8 mouse cellular contexts compared by ENCODE assay signal in the genomic region with DNA sequence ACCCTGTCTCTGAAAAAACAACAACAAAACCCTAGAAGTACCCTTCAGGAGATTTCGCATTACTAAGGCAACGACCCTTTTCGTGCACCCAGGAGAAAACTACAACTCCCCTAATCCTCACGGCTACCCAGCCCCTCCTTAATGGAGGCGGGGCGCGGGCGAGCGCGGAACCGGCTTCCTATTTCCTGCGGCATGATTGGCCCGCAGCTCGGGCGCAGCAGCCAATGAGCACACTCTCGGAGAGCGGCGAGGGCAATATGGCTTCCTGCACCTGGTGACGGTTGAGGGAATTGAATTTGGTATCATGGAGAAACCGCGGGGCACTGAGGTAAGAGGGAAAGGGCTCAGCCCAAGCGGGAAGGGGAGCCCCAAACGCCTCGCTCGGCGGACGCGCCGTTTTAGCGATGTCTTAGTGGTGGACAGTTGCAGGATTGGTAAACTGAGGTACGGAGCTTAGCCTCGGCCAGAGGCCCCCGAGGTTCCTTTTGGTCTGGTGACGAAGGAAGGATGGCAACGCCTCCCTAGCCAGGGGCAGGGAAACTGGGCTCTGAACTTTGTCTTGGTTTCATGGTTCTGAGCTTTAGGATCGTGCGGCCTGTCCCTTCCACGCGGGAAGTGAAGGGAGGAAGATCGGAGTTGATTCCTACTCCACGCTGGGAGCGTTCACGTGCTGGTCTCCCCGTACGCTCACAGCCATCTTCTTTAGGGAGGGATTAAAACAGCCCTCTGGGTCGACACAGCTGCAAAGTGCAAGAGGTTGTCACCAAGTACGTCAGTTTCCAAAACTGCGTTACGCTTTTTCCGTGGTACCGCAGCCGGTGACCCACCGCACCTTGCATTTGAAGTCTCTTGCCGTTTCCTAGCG. TPM values are rescaled to one million over a fixed set of nuclear protein-coding genes. Genes with fewer than 3 reads are reported as not detected.
DNase-seq lines count a peak whose midpoint lies in the region; ATAC-seq and TF ChIP-seq lines count a peak whose summit lies in the region.

Gene L3mbtl2, plus strand, starts transcription at position 193 of the 865 bp plus-strand sequence.

- peak; percentile 98 for ATAC-seq in heart, embryonic 15.5 days (replicated peaks; ENCODE audit: insufficient number of reproducible peaks, insufficient read depth, low FRiP score, low read depth)
- ATAC-seq in liver, embryonic 14.5 days (ENCODE audit: insufficient read depth): peak; percentile 99
- peak; percentile 95 for ATAC-seq in neural tube, embryonic 11.5 days (ENCODE audit: insufficient read depth, low FRiP score, low TSS enrichment)
- ATAC-seq in stomach, postnatal 0 days (ENCODE audit: low FRiP score, low TSS enrichment): peak; percentile 99

- peak within 1 kb of the TSS; percentile 93 for H3K4me3 ChIP-seq in forebrain, embryonic 10.5 days
- H3K4me3 ChIP-seq in heart, embryonic 15.5 days: peak within 1 kb of the TSS; percentile 68
- peak within 1 kb of the TSS; percentile 86 to 95 for H3K4me3 ChIP-seq in liver, embryonic 14.5 days (ENCODE audit: insufficient read depth in 1 of 2, low read depth in 2 of 2, low read length in 2 of 2)
- H3K4me3 ChIP-seq in neural tube, embryonic 11.5 days (ENCODE audit: low read depth, low read length): peak within 1 kb of the TSS; percentile 74
- H3K4me3 ChIP-seq in stomach, postnatal 0 days (ENCODE audit: low read depth, low read length): peak within 1 kb of the TSS; percentile 74

- H3K4me1 ChIP-seq in forebrain, embryonic 10.5 days: peaks cover 10% of the 10 kb centered on the region
- peaks cover 7% of the 10 kb centered on the region for H3K4me1 ChIP-seq in heart, embryonic 15.5 days (replicated peaks)
- H3K4me1 ChIP-seq in liver, embryonic 14.5 days (replicated peaks; ENCODE audit: control insufficient read depth in 2 of 2, insufficient read depth in 2 of 2, low read length in 1 of 2): peaks cover 5 to 11% of the 10 kb centered on the region in 2 experiments
- peaks cover 3% of the 10 kb centered on the region; the same call in 1 of the 2 replicates for H3K4me1 ChIP-seq in neural tube, embryonic 11.5 days (ENCODE audit: control insufficient read depth, insufficient read depth, low read length)
- H3K4me1 ChIP-seq in stomach, postnatal 0 days (replicated peaks; ENCODE audit: control insufficient read depth, insufficient read depth): peaks cover 4% of the 10 kb centered on the region; the same call in 1 of the 2 replicates

- 1% methylated on average over 55 of the region's 55 CpGs for WGBS in forebrain, embryonic 10.5 days
- WGBS in heart, embryonic 15.5 days: under 1% methylated on average over 55 of the region's 55 CpGs
- under 1% methylated on average over 55 of the region's 55 CpGs for WGBS in liver, embryonic 14.5 days (ENCODE audit: insufficient replicate concordance)
- under 1% methylated on average over 55 of the region's 55 CpGs for WGBS in neural tube, embryonic 11.5 days
- WGBS in stomach, postnatal 0 days: under 1% methylated on average over 53 of the region's 55 CpGs

- H3K27me3 ChIP-seq in forebrain, embryonic 10.5 days (ENCODE audit: poor library complexity, severe bottlenecking): no peaks in the 10 kb centered on the region
- H3K27me3 ChIP-seq in heart, embryonic 15.5 days: no peaks in the 10 kb centered on the region
- no peaks in the 10 kb centered on the region for H3K27me3 ChIP-seq in liver, embryonic 14.5 days (ENCODE audit: control insufficient read depth, insufficient read depth, low read length)
- H3K27me3 ChIP-seq in neural tube, embryonic 11.5 days (ENCODE audit: control insufficient read depth, insufficient read depth, low read length): no peaks in the 10 kb centered on the region
- no peaks in the 10 kb centered on the region for H3K27me3 ChIP-seq in stomach, postnatal 0 days (ENCODE audit: control insufficient read depth, insufficient read depth, low read length)

- peak within 1 kb of the TSS; percentile 63 for H3K9ac ChIP-seq in heart, embryonic 15.5 days
- peak within 1 kb of the TSS; percentile 89 for H3K9ac ChIP-seq in liver, embryonic 14.5 days (replicated peaks)
- peak within 1 kb of the TSS; percentile 59 for H3K9ac ChIP-seq in neural tube, embryonic 11.5 days (ENCODE audit: low read length)
- peak within 1 kb of the TSS; percentile 68 for H3K9ac ChIP-seq in stomach, postnatal 0 days (ENCODE audit: low read length)

- no peaks in the 10 kb centered on the region for H3K9me3 ChIP-seq in forebrain, embryonic 10.5 days
- H3K9me3 ChIP-seq in heart, embryonic 15.5 days (replicated peaks): no peaks in the 10 kb centered on the region
- H3K9me3 ChIP-seq in liver, embryonic 14.5 days (ENCODE audit: control insufficient read depth, low read length): no peaks in the 10 kb centered on the region
- H3K9me3 ChIP-seq in neural tube, embryonic 11.5 days (ENCODE audit: control insufficient read depth, low read length): no peaks in the 10 kb centered on the region
- H3K9me3 ChIP-seq in stomach, postnatal 0 days (ENCODE audit: control insufficient read depth, low read length): no peaks in the 10 kb centered on the region

- H3K27ac ChIP-seq in forebrain, embryonic 10.5 days: peak within 1 kb of the TSS; percentile 87
- H3K27ac ChIP-seq in heart, embryonic 15.5 days: 0 out of 2 replicates have a peak within 1 kb of the TSS, but pooled peaks have one; percentile 26
- H3K27ac ChIP-seq in liver, embryonic 14.5 days: peak within 1 kb of the TSS; percentile 45
- no peak within 1 kb of the TSS for H3K27ac ChIP-seq in neural tube, embryonic 11.5 days (ENCODE audit: low read depth, low read length)
- peak within 1 kb of the TSS; percentile 65; the same call in 1 of the 2 replicates for H3K27ac ChIP-seq in stomach, postnatal 0 days (replicated peaks)

- TF ChIP-seq CTCF in liver, embryonic 14.5 days (IDR thresholded peaks at IDR 0.05; ENCODE audit: low read depth): peak; percentile 58
- TF ChIP-seq CTCF in stomach, postnatal 0 days (IDR thresholded peaks at IDR 0.05; ENCODE audit: low read depth): peak; percentile 50

- peak; percentile 81 to 87 for DNase-seq in CD8-positive naive resting alpha-beta T cell, adult 2 months (ENCODE audit: low read depth in 2 of 2, low spot score in 2 of 2)
- DNase-seq in c-Kit-positive CD71-negative TER-119-negative erythroid progenitor cells, embryonic 14.5 days (ENCODE audit: low read depth): peak; percentile 90
- peak; percentile 91 for DNase-seq in forebrain, embryonic 10.5 days (ENCODE audit: extremely low spot score, low spot score)
- DNase-seq in kidney, postnatal 25 days: peak; percentile 93 to 96
- peak; percentile 86 to 89 (median 87) for DNase-seq in liver, embryonic 14.5 days (ENCODE audit: low read depth in 3 of 3, low spot score in 3 of 3)
- DNase-seq in neural tube, embryonic 11.5 days (ENCODE audit: low spot score): peak; percentile 94
- peak; percentile 94 for DNase-seq in stomach, postnatal 0 days (ENCODE audit: low spot score)

- TF ChIP-seq EP300 in liver, embryonic 14.5 days (IDR thresholded peaks at IDR 0.05; ENCODE audit: low read depth): no peak
- no peak for TF ChIP-seq EP300 in stomach, postnatal 0 days (optimal IDR thresholded peaks at IDR 0.05)

- peaks cover 22% of the 10 kb centered on the region for H3K36me3 ChIP-seq in forebrain, embryonic 10.5 days (replicated peaks)
- peaks cover 10% of the 10 kb centered on the region; the same call in 1 of the 2 replicates for H3K36me3 ChIP-seq in heart, embryonic 15.5 days
- peaks cover 17% of the 10 kb centered on the region for H3K36me3 ChIP-seq in liver, embryonic 14.5 days (replicated peaks; ENCODE audit: control insufficient read depth, insufficient read depth, low read depth)
- H3K36me3 ChIP-seq in neural tube, embryonic 11.5 days (ENCODE audit: control insufficient read depth, insufficient read depth, low read length): no peaks in the 10 kb centered on the region; the same call in none of the 2 replicates
- H3K36me3 ChIP-seq in stomach, postnatal 0 days (ENCODE audit: control insufficient read depth, insufficient read depth, low read length): peaks cover 7% of the 10 kb centered on the region; the same call in 1 of the 2 replicates

- H3K4me2 ChIP-seq in heart, embryonic 15.5 days: peak within 1 kb of the TSS; percentile 88
- H3K4me2 ChIP-seq in liver, embryonic 14.5 days (ENCODE audit: low read depth): peak within 1 kb of the TSS; percentile 95
- H3K4me2 ChIP-seq in neural tube, embryonic 11.5 days (ENCODE audit: low read depth): peak within 1 kb of the TSS; percentile 73
- H3K4me2 ChIP-seq in stomach, postnatal 0 days (replicated peaks; ENCODE audit: low read depth): peak within 1 kb of the TSS; percentile 96

RNA-seq across cellular contexts. Expression of gene L3mbtl2, which starts in this region (rescaled TPM):
- polyA plus RNA-seq in forebrain, embryonic 10.5 days (2016; fragmentation: Nextera tagmentation; extraction: Ambion mirVana): 51.4 and 53.1 TPM in 2 replicates
- 12.9 and 17.2 TPM in 2 replicates for polyA plus RNA-seq in heart, embryonic 15.5 days (2015; fragmentation: Nextera tagmentation; extraction: Ambion mirVana)
- polyA plus RNA-seq in liver, embryonic 14.5 days (2012; rRNA removed): 8.9 and 10.7 TPM in 2 replicates
- 10.4 and 12.0 TPM in 2 replicates for polyA plus RNA-seq in liver, embryonic 14.5 days (2014; fragmentation: Nextera tagmentation; extraction: Ambion mirVana)
- 28.6 and 31.7 TPM in 2 replicates for polyA plus RNA-seq in neural tube, embryonic 11.5 days (2014; fragmentation: Nextera tagmentation; extraction: Ambion mirVana)
- 9.2 and 9.4 TPM in 2 replicates for polyA plus RNA-seq in stomach, postnatal 0 days (2015; fragmentation: Nextera tagmentation; extraction: Ambion mirVana)
